Mouse (Mus musculus) heart, postnatal 0 days (tissue): ENCODE measurements at regions not wholly inside any gene's neighbourhood (a gene's known extent, or its start where the extent isn't known, plus 50 kb on each side); places are given as distances from the start of the nearest gene placed in this dataset.

Experiments
- ATAC-seq: fragments of 200-750 bp; cut with Nextera tagmentation; 2 replicates; pipeline ENCODE4 v1.8.0; 2017; ENCODE audit warnings: low read depth, moderate number of reproducible peaks, moderate library complexity; ENCODE audit not compliant: insufficient read depth
- DNase-seq: peaks from one replicate; pipeline ENCODE4 v3.0.0-alpha.2; 2016; ENCODE audit warnings: low spot score
- H3K27ac ChIP-seq: fragments of 300-500 bp; sonication (generic); 2 replicates; pipeline ENCODE4 v1.5.1; 2014; ENCODE audit warnings: low read depth, mild to moderate bottlenecking
- H3K27me3 ChIP-seq: fragments of 300-500 bp; sonication (generic); 2 replicates; pipeline ENCODE4 v1.6.1; 2014; ENCODE audit warnings: low read length, mixed read lengths; ENCODE audit not compliant: control insufficient read depth, insufficient read depth
- H3K36me3 ChIP-seq: fragments of 300-500 bp; sonication (generic); replicated peaks from 2 replicates; pipeline ENCODE4 v1.6.1; 2014; ENCODE audit warnings: low read length, mixed read lengths; ENCODE audit not compliant: control insufficient read depth, insufficient read depth
- H3K4me1 ChIP-seq: fragments of 300-500 bp; sonication (generic); 2 replicates; pipeline ENCODE4 v1.6.1; 2014; ENCODE audit warnings: antibody characterized with exemption; ENCODE audit not compliant: control insufficient read depth, insufficient read depth
- H3K4me2 ChIP-seq: fragments of 300-500 bp; sonication (generic); 2 replicates; pipeline ENCODE4 v1.6.1; 2014; ENCODE audit warnings: low read depth, mild to moderate bottlenecking, low read length, moderate library complexity
- H3K4me3 ChIP-seq: fragments of 300-500 bp; sonication (generic); 2 replicates; pipeline ENCODE4 v1.5.1; 2014; ENCODE audit warnings: low read depth, low read length
- H3K9ac ChIP-seq: fragments of 300-500 bp; sonication (generic); replicated peaks from 2 replicates; pipeline ENCODE4 v1.6.1; 2014; ENCODE audit warnings: low read depth, low read length, mixed read lengths
- H3K9me3 ChIP-seq: fragments of 300-500 bp; sonication (generic); replicated peaks from 2 replicates; pipeline ENCODE4 v1.6.1; 2016; ENCODE audit warnings: low read length; ENCODE audit not compliant: control insufficient read depth
- CTCF ChIP-seq: IDR thresholded peaks from 2 replicates; pipeline ENCODE4 v1.5.1; 2016; ENCODE audit warnings: antibody characterized with exemption, control low read depth, low read depth
- EP300 ChIP-seq: IDR thresholded peaks from 2 replicates; pipeline ENCODE4 v1.6.1; 2016; ENCODE audit warnings: antibody characterized with exemption, low read depth
- WGBS: fragments of 180-500 bp; shearing (Covaris S2); extraction: QIAGEN DNeasy Blood & Tissue Kit; methylation state at CpG from one replicate; pipeline ENCODE4 v1.1.7; 2014; 5-methylcytosine and 5-hydroxymethylcytosine counted together

DNA sequence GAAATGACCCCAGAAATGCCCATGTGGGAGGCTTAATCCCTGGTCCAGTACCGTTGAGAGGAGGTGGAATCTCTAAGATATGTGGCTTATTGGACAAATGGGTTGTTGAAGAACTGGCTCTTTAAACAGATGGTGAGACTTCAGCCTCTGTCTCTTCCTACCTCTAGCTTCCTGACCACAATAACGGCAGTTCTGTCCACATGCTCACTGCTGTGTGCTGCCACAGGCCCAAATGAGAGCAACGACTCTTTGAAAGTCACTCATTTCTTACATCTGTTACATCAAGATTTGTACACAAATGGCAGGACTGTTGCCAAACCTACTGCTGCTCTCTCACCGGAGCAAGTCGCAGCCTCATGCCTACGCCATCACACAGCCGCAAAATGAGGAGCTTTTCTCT lies 217.6 kb upstream of the Slc7a11 start:
- WGBS, result 72% methylated on average over 7 of the region's 7 CpGs
- no peak for ATAC-seq

DNA sequence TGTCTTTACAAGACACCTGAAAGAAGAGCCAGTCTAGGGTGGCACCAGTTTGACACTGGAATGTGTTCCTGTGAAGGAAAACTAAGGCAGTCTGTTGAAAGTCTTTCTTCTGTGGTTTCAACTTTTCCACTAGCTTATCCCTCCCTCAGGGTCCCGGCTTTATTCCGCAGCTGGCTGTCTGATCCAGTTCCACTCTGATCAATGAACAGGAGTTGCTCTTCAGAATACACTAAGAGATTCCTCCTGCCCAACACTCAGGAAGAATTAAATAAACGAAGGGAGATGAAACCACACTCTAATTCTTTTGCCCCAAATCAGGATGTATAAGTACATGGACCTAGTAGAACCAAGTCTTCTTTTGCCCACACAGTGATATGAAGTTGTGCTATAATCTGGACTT lies 217.2 kb upstream of the Slc7a11 start:
- WGBS, result 79% methylated on average over 3 of the region's 3 CpGs
- no peak overlapping the region for H3K9ac ChIP-seq
- ATAC-seq (no peak), DNase-seq (no peak)
- no peak for TF ChIP-seq EP300
- no peak for TF ChIP-seq CTCF
- H3K36me3 ChIP-seq, result no peaks in the 10 kb centered on the region
- no peak overlapping the region for H3K4me2 ChIP-seq
- H3K4me3 ChIP-seq, result no peak overlapping the region
- H3K27me3 ChIP-seq, result no peaks in the 10 kb centered on the region
- no peaks in the 10 kb centered on the region for H3K4me1 ChIP-seq
- no peak overlapping the region for H3K27ac ChIP-seq
- H3K9me3 ChIP-seq, result no peaks in the 10 kb centered on the region

More for the DNA sequence above, 217.6 kb upstream of the Slc7a11 start:
- Histone ChIP-seq H3K27ac (no peak overlapping the region), H3K4me1 (no peaks in the 10 kb centered on the region), H3K9me3 (no peaks in the 10 kb centered on the region), H3K4me3 (no peak overlapping the region), H3K27me3 (no peaks in the 10 kb centered on the region), H3K9ac (no peak overlapping the region), H3K36me3 (no peaks in the 10 kb centered on the region), H3K4me2 (no peak overlapping the region)
- DNase-seq, result no peak
- TF ChIP-seq EP300, result no peak
- TF ChIP-seq CTCF, result no peak

DNA sequence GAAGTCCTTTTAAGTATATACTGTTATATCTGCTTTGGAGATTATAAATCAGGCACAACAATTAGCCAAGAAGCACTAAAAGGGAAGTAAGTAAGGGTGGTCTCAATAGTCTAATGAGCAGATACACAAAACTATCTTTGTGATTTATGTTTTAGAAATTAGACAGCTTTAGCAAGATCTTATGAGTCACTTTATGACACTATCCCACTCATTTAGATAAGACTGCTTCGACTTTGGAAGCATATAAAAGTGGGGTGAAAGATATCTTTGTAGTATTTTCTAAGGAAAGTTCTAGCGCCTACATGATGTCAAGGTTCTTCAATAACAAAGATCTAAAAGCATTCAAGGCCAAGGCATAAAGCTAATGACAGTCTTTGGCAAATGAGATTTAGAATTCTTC lies 214.5 kb upstream of the Slc7a11 start:
- H3K9me3 ChIP-seq, result no peaks in the 10 kb centered on the region
- no peaks in the 10 kb centered on the region for H3K4me1 ChIP-seq
- DNase-seq, result no peak
- 70% methylated on average over 2 of the region's 2 CpGs for WGBS
- H3K27ac ChIP-seq, result no peak overlapping the region
- H3K4me2 ChIP-seq, result no peak overlapping the region
- no peaks in the 10 kb centered on the region for H3K36me3 ChIP-seq
- no peak overlapping the region for H3K9ac ChIP-seq
- no peak overlapping the region for H3K4me3 ChIP-seq
- no peak for ATAC-seq
- no peaks in the 10 kb centered on the region for H3K27me3 ChIP-seq
- TF ChIP-seq EP300 (no peak), CTCF (no peak)

DNA sequence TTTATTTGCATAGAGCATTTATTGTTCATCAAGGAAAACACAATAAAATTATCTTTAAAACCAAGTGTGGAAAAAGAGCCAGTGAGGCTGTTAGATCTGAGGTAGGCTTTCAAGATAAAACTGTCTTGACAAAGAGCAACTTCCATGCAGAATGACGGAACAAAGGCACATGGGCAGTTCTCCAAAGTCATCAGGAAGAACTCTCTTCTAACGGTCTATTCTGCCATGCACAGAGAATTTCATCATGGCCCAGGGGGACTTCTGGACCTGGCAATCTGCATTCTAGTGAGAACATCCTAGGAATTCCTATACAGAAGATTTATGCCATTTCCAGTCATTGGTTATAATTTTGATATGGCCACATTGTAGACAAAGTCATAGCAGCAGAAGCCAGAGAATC lies 211.0 kb upstream of the Slc7a11 start:
- no peaks in the 10 kb centered on the region for H3K9me3 ChIP-seq
- H3K4me2 ChIP-seq, result no peak overlapping the region
- H3K4me3 ChIP-seq, result no peak overlapping the region
- no peaks in the 10 kb centered on the region for H3K4me1 ChIP-seq
- ATAC-seq, result no peak
- no peak for DNase-seq
- no peaks in the 10 kb centered on the region for H3K36me3 ChIP-seq
- no peaks in the 10 kb centered on the region for H3K27me3 ChIP-seq
- no peak for TF ChIP-seq CTCF
- no peak overlapping the region for H3K9ac ChIP-seq
- WGBS, result 33% methylated on average over 2 of the region's 2 CpGs
- no peak overlapping the region for H3K27ac ChIP-seq

DNA sequence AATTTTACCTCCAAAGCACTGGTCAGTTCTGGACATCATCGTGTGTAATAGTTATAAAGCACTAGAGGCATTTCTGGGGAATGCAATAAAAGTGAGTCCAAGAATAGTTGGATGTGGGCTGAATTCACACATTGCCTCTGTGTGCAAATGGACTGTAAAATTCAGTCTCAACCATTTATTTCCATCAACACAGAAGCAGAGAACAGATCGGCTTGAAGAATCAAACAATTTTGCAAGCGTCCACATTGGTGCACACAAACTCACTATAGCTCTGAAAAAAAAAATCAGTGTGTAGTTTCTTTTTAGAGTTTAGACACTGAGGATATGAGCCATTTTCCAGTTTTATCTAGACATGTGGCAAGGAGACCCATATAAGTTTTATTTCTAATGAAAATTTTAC lies 208.9 kb upstream of the Slc7a11 start:
- WGBS, result 85% methylated on average over 3 of the region's 3 CpGs
- Histone ChIP-seq H3K4me1 (no peaks in the 10 kb centered on the region), H3K9me3 (no peaks in the 10 kb centered on the region), H3K4me3 (no peak overlapping the region), H3K27me3 (no peaks in the 10 kb centered on the region), H3K9ac (no peak overlapping the region), H3K4me2 (no peak overlapping the region), H3K27ac (no peak overlapping the region), H3K36me3 (no peaks in the 10 kb centered on the region)
- ATAC-seq (no peak), DNase-seq (no peak)
- TF ChIP-seq CTCF, result no peak
- no peak for TF ChIP-seq EP300

DNA sequence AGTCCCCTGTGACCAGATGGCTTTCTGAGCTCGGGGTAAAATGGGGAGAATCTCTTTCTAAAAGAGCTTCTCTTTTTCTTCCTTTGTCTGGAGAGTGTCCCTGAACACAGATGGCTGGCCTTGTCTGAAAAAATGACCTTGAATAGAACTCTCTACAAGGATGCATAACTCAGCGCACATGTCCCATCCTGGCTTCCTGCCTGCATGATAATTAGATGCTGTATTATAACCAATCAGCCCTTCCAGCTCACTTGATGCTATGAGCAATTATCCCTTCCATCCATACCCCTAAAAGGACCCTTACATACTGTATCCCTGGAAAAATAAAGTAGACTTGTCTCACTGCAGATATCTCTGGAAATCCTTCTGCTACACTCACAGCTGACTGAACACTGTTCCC lies 199.7 kb upstream of the Slc7a11 start:
- Histone ChIP-seq H3K27ac (no peak overlapping the region), H3K27me3 (no peaks in the 10 kb centered on the region), H3K9ac (no peak overlapping the region), H3K36me3 (no peaks in the 10 kb centered on the region), H3K9me3 (no peaks in the 10 kb centered on the region), H3K4me1 (no peaks in the 10 kb centered on the region), H3K4me3 (no peak overlapping the region), H3K4me2 (no peak overlapping the region)
- 72% methylated on average over 2 of the region's 2 CpGs for WGBS
- DNase-seq, result no peak
- ATAC-seq, result no peak
- TF ChIP-seq EP300 (no peak), CTCF (no peak)
